Mouse (Mus musculus): ENCODE measurements around the gene Pjvk.
A peak's percentile ranks its signal among the peaks of the same experiment; 100 is the strongest.
"Not testable (repeated sequence)": the region's sequence is repeated elsewhere in the genome, so short reads cannot be mapped to it uniquely, and the experiment has no call there.

Gene Pjvk

DNA sequence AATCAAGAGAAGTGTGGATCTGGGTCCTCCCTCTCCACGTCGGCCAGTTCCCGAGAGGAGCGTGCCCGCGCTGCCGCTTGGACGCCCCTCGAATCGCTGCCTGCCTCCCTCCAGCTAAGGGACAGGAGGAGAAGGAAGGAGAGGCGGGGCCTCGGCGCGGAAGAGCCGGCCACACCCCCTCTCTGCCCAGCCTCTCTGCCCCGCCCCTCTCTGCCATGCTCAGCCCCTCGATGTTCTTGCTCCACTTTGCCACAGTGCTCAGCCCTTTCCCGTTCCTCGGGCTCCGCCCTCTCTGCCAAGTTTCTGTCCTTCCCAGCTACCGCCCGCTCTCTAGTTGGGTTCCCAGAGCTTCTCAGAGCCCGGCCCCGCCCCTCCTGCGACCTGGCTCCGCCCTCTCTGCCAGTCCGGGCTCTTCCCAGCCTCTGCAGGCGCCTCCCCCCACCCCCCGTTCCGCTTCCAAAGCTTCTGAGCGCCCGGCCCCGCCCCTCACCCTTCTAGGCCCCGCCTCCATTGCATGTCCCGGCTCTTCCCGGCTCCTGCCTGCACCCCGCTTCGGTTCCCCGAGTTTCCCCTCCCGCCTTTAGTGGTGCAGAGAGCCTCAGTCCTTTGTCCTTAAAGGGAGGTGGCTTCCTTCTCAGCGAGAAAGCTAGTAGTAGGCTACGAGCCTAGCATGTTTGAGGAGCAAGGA is at the start of gene Pjvk, which contains the start of gene Prkra:
Gene Pjvk, plus strand, starts transcription at position 594 of the 688 bp plus-strand sequence.
Gene Prkra, minus strand, starts transcription at position 133 of the 688 bp plus-strand sequence.
- DNase-seq, result peak; percentile 100

DNA sequence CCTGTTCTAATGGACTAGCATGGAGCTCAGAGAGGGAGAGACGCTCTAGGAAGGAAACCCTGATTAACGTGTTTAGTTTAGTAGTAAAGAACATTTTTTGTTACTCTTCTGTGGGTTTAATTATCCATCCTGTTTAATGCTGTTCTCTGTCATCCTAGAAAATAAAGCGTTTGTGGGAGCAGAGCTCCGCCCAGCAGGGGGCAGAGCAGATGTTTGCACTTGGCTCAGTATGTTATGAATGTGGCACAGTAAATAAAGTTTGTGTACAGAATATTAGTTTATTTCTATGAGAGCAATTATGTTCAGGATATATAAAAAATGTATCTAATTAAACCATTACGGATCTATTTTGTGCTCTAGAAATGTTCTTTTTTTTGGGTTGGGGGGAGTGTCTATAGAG is 49.1 kb upstream of the Pjvk start:
- no peak for DNase-seq

- peak; percentile 64 for DNase-seq
These were observed 46.0 kb upstream of the Pjvk start for GRCm38 (mm10) chr2:76602256-76602655.

DNA sequence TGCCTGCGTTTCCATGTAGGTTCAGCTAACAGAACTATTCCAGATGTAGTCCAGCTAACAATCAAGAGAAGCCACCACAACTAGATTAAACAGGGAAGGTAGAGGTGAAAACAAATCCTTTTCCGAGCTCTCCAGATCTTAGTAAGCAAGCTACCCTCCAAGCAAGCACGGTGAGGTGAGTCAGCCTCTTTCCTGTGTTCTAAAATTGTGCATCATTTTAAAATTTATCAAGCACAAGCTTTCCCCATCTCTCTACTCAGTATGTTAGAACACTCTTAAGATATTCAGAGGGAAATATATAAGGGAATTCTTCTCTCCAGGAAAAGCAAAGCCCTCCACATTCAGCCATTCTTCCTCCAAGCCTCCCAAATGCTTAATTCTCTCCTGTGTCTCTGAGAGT is 41.6 kb upstream of the Pjvk start:
- DNase-seq, result no peak

- no peak for DNase-seq
These were observed 37.8 kb upstream of the Pjvk start for GRCm38 (mm10) chr2:76610326-76611104.

- peak; percentile 56 for DNase-seq
These were observed 36.3 kb upstream of the Pjvk start for GRCm38 (mm10) chr2:76611996-76612395.

DNA sequence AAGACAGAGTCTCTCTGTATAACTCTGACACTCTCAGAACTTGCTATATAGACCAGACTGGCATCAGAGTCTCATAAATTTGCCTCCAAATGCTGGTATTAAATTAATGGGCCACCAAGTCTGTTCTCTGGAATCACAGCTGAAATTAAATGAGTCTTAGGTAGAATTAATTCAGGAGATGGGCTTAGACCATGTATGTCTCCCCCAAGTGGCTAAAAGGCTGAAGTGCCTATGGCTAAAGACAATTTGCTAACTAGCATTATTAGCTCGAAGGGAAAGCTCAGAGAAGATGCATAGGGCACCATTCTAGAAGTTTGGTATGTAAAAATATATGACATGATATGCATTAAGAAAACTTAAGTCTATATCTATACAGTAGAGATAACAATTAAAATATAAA is 30.2 kb upstream of the Pjvk start:
- DNase-seq, result no peak

- DNase-seq, result peak; percentile 53
These were observed 28.1 kb upstream of the Pjvk start for GRCm38 (mm10) chr2:76620188-76620587.

DNA sequence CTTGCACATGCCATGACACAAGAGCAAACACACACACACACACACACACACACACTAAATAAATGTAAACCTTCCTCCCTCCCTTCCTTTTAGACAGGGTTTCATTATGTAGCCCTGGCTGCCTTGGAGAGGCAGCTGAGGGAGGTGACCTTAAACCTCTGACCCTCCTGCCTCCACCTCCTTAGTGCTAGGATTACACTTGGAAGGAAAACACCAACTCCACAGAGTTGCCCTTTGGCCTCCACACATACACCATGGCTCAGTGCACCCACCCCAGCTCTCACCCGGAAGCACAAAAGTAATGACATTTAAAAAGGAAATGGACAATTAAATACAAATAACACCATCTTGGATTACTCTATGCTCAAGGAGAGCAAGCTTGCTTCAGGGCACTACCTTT is 26.6 kb upstream of the Pjvk start:
- DNase-seq, result peak; percentile 27

DNA sequence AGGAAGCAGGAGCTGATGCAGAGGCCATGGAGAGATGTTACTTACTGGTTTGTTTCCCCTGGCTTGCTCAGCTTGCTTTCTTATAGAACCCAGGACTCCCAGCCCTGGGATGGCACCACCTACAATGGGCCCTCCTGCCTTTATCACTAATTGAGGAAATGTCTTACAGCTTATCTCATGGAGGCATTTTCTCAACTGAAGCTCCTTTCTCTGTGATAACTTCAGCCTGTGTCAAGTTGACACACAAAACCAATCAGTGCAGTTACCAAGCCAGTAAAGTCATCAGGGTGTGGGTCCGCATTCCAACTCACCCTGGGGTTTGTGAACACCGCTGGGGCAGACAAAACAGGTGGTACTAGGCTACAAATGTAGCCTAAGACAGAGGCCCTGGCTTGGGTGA is 26.0 kb upstream of the Pjvk start:
- DNase-seq, result not testable (repeated sequence)

GRCm38 (mm10) chr2:76630293-76630692 is 18.0 kb upstream of the Pjvk start:
- peak; percentile 81 for DNase-seq

DNA sequence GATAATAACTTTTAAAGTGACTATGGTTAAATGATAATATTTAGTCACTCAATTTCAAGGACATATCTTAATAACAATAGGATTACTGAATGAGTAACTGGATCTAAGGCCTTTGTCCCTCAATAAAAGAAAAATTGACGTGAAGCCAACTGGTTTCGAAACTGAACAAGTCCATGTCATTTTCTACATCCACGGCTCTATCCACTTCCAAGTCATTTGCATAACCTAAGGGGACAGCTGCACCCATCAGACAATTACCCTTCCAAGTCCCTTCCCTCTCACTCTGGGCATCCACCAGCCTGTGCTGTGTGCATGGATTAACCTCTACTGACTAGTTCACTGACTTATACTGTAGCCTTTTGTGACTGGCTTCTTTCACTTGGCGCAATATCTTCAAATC is 16.7 kb upstream of the Pjvk start:
- peak; percentile 42 for DNase-seq

GRCm38 (mm10) chr2:76639637-76640036 is 8.6 kb upstream of the Pjvk start:
- peak; percentile 8 for DNase-seq

GRCm38 (mm10) chr2:76643801-76644200 is 4.5 kb upstream of the Pjvk start:
- no peak for DNase-seq

- no peak for DNase-seq
These were observed 821 bp upstream of the Pjvk start for GRCm38 (mm10) chr2:76647441-76647869.

DNA sequence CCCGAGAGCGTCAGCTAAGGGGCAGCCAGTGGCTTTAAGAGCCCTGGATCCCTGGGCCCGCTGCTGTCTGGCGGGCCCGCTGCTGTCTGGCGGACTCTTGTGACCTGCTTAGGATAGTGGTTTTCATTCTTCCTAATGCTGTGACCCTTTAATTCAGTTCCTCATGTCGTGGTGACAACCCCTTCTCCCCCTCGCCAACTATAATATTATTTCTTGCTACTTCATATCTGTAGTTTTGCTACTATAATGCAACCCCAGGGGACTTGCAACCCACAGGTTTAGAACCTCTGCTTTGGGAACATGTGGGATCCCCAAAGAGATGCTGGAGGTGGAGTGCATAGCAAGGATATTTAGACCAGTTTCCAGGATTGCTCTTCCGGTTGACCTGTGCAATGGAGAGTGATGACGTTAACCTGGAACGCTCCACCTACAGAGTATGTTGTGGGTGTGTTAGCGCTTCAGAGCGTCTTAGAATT is 428 bp downstream of the Pjvk start:
- DNase-seq, result no peak

DNA sequence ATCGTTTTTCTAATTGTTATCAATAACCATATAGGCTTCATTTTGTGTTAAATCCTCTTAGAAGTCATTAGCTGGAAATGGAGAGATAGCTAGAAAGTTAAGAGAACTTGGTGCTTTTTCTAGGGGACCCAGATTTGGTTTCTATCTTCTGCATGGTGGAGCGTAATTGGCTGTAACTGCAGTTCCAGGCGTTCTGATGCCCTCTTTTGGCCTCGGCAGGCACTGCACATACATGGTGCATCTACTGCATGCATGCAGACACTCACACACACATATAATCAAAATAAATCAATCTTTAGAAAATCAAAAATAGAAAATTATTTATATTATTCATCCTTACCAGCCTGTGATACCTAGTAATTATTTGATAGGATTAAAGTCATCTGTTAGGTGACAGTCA is 4.8 kb downstream of the Pjvk start:
- peak; percentile 12 for DNase-seq

DNA sequence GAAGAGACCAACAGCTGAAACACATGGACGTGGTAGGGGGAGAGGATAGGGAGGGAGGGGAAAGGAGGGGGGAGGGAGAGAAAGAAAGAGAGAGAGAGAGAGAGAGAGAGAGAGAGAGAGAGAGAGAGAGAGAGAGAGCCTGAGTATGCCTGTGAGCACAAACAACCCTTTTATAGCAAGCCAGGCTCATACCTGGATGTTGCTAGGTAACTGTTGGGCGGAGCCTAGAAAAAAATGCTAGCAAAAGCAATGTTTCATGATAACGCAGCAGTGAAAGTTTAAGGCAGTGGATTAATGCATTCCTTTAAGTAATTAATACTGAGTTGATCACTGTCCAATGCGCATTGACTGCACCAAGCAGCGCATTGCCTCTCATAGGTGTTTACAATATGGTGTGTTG is 6.4 kb downstream of the Pjvk start:
- peak; percentile 23 for DNase-seq

- DNase-seq, result peak; percentile 70
These were observed 7.2 kb downstream of the Pjvk start for GRCm38 (mm10) chr2:76655444-76655843.

DNA sequence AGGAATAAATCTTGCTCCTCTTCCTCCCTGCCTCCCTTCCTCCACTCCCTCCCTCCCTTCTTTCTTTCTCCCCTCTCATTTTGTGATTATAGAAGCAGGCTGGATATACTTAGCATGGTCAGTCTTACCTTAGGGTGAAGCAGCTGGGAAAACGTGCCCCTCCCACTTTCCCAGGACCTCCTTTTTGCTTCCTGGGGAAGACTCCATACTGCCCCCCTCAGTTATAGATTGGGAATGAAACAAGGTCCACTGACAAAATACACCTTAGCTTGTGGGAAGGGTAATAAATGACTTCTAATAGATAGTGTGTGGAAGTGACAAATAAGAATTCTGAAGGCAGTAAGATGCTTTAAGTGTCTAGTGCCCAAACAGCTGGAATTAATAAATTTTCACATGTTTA is 7.7 kb downstream of the Pjvk start:
- DNase-seq, result peak; percentile 23

DNA sequence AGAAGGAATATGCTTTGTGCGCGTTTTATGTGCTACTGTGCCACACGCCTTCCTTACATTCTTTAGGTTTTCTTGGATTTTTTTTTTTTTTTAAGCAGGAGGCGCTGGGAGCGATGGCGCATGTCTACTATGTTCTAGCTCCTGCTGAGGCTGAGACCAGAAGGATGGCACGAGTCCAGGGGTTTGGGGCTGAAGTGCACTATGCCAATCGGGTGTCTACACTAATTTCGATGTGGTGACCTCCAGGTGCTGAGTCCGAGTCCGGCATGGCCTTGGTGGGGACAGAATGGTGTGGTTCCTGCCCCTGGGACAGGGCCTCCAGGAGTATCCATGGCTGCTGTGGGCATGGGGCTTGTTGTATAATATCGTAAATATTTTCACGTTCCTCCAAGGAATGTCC is 10.3 kb downstream of the Pjvk start:
- DNase-seq, result peak; percentile 85

- peak; percentile 9 for DNase-seq
These were observed 11.1 kb downstream of the Pjvk start for GRCm38 (mm10) chr2:76659419-76659818.

DNA sequence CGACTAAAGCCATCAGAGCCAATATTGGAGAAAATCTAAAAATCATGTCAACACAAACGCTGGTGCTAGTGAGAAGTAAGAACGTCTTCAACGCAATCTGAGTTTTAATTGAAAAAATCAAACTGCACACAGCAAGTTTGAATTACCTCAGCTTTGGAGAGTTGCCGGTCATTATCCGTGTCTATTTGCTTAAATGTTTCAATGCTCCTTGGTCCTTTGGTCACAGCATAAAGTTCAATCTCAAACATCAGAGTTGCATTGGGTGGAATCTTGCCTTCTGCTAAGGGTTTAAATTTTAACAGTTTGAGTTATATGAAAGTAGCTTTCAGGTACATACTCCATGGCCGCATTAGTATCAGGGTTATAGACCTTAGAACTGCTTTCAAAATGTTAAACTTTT is 17.3 kb downstream of the Pjvk start:
- peak; percentile 37 for DNase-seq

DNA sequence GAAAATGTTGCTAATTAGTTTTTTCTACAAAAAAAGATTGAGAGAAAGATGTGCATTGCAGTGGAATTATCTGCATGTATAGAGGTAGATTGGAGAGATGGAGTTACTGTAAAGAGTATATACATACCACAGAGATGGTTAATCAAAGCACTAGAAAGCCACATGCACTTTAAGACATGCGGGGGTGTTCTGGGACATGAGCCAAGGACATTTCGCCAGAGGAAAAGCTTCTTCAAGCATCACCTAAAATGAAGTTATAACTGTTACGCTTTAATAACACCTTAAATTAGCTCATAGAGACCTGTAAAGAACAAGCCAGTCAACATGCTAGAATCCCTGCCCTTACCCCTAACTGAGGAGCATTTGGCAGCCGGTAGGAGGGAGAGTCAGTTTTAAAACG is 18.9 kb downstream of the Pjvk start:
- peak; percentile 17 for DNase-seq
